Mouse (Mus musculus) liver, adult 2 months (tissue): ENCODE results near the gene Sh3kbp1.

Source experiments
- CTCF ChIP-seq: fragments of 200-500 bp; IDR thresholded peaks from 2 replicates; pipeline ENCODE4 v1.5.1; 2011; ENCODE audit warnings: low read depth, low read length, control low read depth
- POLR2A ChIP-seq: fragments of 200-500 bp; IDR thresholded peaks from 2 replicates; pipeline ENCODE4 v1.6.1; 2011; ENCODE audit warnings: low read length, control low read depth; ENCODE audit not compliant: insufficient read depth; ENCODE audit errors: extremely low read depth

DNA sequence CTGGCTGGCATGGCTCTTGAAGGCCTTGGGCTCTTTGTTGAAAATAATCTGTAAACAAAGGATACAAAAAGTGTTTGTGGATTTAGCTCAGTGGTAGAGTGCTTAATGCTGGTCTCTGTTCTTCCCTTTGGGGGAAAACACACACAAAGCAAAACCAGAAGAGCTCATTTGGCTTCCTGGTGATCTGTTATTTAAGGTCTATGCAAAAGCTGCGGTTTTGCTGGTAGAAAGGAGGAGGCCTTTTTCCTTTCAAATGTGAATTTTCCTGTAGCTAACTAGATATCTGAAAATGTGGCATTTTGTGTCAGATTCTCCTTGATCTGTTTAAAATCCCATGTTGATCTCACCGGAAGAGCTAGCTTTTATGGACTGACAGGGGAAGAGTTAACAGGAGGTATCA lies 141.9 kb downstream of the Sh3kbp1 start:
- TF ChIP-seq POLR2A (no peak), CTCF (no peak)
